Mouse (Mus musculus) intestine, embryonic 16.5 days (tissue): Measurements from ENCODE around the gene Inka1. TPM values are rescaled to one million over a fixed set of nuclear protein-coding genes. Genes with fewer than 3 reads are reported as not detected.

Source experiments
- ATAC-seq: fragments of 200-750 bp; cut with Nextera tagmentation; 2 replicates; pipeline ENCODE4 v1.8.0; 2017; ENCODE audit warnings: moderate TSS enrichment, moderate library complexity
- H3K27ac ChIP-seq: fragments of 300-500 bp; sonication (generic); 2 replicates; pipeline ENCODE4 v1.5.1; 2014; ENCODE audit warnings: mild to moderate bottlenecking, low read length
- H3K27me3 ChIP-seq: fragments of 300-500 bp; sonication (generic); replicated peaks from 2 replicates; pipeline ENCODE4 v1.6.1; 2014; ENCODE audit warnings: low read length, control low read depth, mixed read lengths; ENCODE audit not compliant: control insufficient read depth, insufficient read depth
- H3K36me3 ChIP-seq: fragments of 300-500 bp; sonication (generic); 2 replicates; pipeline ENCODE4 v1.6.1; 2014; ENCODE audit warnings: low read length, control low read depth; ENCODE audit not compliant: control insufficient read depth, insufficient read depth
- H3K4me1 ChIP-seq: fragments of 300-500 bp; sonication (generic); 2 replicates; pipeline ENCODE4 v1.6.1; 2014; ENCODE audit warnings: low read length, control low read depth, mixed read lengths; ENCODE audit not compliant: control insufficient read depth, insufficient read depth
- H3K4me2 ChIP-seq: fragments of 300-500 bp; sonication (generic); 2 replicates; pipeline ENCODE4 v1.6.1; 2014; ENCODE audit warnings: low read depth, low read length, control low read depth
- H3K4me3 ChIP-seq: fragments of 300-500 bp; sonication (generic); 2 replicates; pipeline ENCODE4 v1.5.1; 2014; ENCODE audit warnings: mild to moderate bottlenecking, low read length
- H3K9ac ChIP-seq: fragments of 300-500 bp; sonication (generic); 2 replicates; pipeline ENCODE4 v1.6.1; 2014; ENCODE audit warnings: low read depth, low read length
- H3K9me3 ChIP-seq: fragments of 300-500 bp; sonication (generic); 2 replicates; pipeline ENCODE4 v1.6.1; 2016; ENCODE audit warnings: low read length, control low read depth; ENCODE audit not compliant: control insufficient read depth
- WGBS: fragments of 180-500 bp; shearing (Covaris S2); extraction: QIAGEN DNeasy Blood & Tissue Kit; methylation state at CpG from one replicate; pipeline ENCODE4 v1.1.7; 2014; 5-methylcytosine and 5-hydroxymethylcytosine counted together
- polyA plus RNA-seq: library from polyadenylated mRNA; unstranded; fragments of >200 nt; fragmentation: Nextera tagmentation; extraction: Ambion mirVana; gene quantifications from 2 replicates; pipeline ENCODE4 v1.2.1, GENCODE M21; 2015

The Inka1 gene
- polyA plus RNA-seq, 1 experiment from 2014 or later: 35.8 TPM

- Histone ChIP-seq H3K36me3 (0 out of 2 replicates have a peak, but pooled peaks cover 3% of the 10 kb centered on the region), H3K4me3 (no peak overlapping the region), H3K27me3 (no peaks in the 10 kb centered on the region), H3K9me3 (no peaks in the 10 kb centered on the region), H3K4me1 (peaks cover 20% of the 10 kb centered on the region), H3K9ac (no peak overlapping the region), H3K27ac (no peak overlapping the region; the same call in 1 of the 2 replicates), H3K4me2 (no peak overlapping the region)
- no peak for ATAC-seq
- 84% methylated on average over 5 of the region's 5 CpGs for WGBS
Observed at GRCm38 (mm10) chr9:108008041-108008440, 22.4 kb upstream of the Inka1 start.

DNA sequence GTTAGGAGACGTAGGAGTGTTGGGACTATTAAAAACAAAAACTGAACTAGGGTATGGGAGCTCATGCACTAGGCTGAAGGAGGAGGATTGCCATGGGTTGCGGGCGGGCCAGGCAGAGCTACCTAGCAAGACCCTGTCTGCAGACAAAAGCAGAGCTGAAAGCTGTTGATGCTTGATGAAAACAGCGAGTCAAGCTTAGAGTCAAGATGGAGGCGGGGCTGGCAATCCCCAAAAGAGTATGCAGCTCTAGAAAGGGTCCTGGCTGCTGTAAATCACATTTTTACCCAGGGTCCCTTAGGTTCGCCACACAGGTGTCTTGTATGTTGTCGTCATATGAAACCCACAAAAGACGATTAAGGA, 17.8 kb upstream of the Inka1 start:
- ATAC-seq: no peak
- peak overlapping the region; percentile 99 for H3K4me3 ChIP-seq
- H3K4me2 ChIP-seq: peak overlapping the region; percentile 81
- WGBS: 13% methylated on average over 8 of the region's 8 CpGs
- no peaks in the 10 kb centered on the region for H3K27me3 ChIP-seq
- H3K27ac ChIP-seq: no peak overlapping the region; the same call in 1 of the 2 replicates
- H3K9me3 ChIP-seq: no peaks in the 10 kb centered on the region
- H3K9ac ChIP-seq: peak overlapping the region; percentile 99
- no peaks in the 10 kb centered on the region for H3K36me3 ChIP-seq
- H3K4me1 ChIP-seq: peaks cover 22% of the 10 kb centered on the region

GRCm38 (mm10) chr9:108002778-108003530, 17.3 kb upstream of the Inka1 start:
- Histone ChIP-seq H3K9me3 (no peaks in the 10 kb centered on the region), H3K27ac (peak overlapping the region; percentile 95), H3K27me3 (no peaks in the 10 kb centered on the region), H3K4me3 (peak overlapping the region; percentile 99), H3K4me1 (peaks cover 22% of the 10 kb centered on the region), H3K9ac (peak overlapping the region; percentile 99), H3K36me3 (no peaks in the 10 kb centered on the region), H3K4me2 (peak overlapping the region; percentile 81)
- ATAC-seq: peak; percentile 58
- WGBS: under 1% methylated on average over 50 of the region's 50 CpGs

DNA sequence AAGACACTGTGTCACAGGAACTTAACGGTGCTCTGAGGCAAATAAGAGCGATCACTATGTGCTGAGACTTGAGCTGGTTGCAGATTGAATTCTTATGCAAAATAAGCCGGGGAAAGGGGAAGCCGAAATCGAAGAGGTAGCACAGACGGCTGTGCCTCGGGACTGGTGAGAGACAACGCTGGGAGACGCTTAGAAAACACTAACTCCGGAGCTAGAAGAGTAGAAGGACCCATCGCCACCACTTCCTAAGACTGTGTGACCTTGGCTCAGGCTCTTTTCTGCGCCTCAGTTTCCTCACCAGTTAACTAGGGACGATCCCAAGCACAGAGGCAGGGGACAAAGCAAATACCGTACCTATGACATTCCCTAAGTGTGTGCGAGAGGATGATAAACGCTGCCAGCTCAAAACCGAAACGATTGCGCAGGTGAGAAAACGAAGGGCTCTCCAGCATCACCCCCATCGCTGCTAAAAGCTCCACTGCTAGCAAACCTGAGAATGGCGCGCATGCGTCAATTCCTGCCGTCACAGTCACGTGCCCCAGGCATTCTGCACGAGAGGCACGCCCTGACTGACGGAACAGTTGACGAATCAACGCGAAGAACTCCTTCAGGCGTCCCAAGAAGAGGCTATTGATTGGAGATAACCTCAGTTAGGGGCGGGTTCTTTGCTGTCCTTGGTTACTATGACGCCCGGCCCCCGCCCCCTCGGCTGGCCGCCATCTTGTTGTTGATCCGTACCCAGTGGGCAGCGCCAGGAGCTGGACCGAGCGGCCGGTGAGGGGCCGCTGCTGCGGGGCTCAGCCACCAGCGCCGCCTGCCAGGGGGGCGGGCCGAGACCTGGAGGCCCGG, 16.5 kb upstream of the Inka1 start, which contains the start of gene Ip6k1:
TSS of gene Ip6k1 (plus strand) at position 580 of the 849 bp plus-strand sequence.
- H3K4me2 ChIP-seq: peak within 1 kb of the TSS; percentile 96
- no peaks in the 10 kb centered on the region for H3K9me3 ChIP-seq
- no peaks in the 10 kb centered on the region for H3K27me3 ChIP-seq
- peak; percentile 99 for ATAC-seq
- H3K36me3 ChIP-seq: no peaks in the 10 kb centered on the region
- H3K9ac ChIP-seq: peak within 1 kb of the TSS; percentile 99
- H3K27ac ChIP-seq: peak within 1 kb of the TSS; percentile 95
- under 1% methylated on average over 51 of the region's 51 CpGs for WGBS
- H3K4me1 ChIP-seq: peaks cover 19% of the 10 kb centered on the region
- H3K4me3 ChIP-seq: peak within 1 kb of the TSS; percentile 99

DNA sequence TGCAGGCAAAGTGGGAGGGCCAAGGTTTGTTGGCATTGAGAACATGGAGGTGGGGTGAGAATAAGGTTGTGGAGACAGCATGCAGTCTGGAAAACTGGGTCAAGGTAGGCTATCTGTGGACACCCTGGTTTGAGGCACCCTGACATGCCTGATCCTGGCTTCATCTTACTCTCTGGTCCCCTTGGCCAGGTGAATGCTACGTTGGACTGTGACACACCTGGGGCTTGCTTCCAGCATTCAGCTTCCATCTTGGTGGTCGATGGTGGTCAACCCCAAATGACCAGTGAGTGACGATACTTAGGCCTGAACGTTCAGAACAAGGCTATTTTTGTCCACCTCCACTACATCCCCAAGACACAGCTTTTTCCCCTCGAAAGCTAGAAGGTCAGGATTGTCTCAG, 10.4 kb upstream of the Inka1 start, which contains the start of gene Gm20662:
TSS of gene Gm20662 (plus strand) at position 301 of the 400 bp plus-strand sequence.
- WGBS: 89% methylated on average over 5 of the region's 5 CpGs

DNA sequence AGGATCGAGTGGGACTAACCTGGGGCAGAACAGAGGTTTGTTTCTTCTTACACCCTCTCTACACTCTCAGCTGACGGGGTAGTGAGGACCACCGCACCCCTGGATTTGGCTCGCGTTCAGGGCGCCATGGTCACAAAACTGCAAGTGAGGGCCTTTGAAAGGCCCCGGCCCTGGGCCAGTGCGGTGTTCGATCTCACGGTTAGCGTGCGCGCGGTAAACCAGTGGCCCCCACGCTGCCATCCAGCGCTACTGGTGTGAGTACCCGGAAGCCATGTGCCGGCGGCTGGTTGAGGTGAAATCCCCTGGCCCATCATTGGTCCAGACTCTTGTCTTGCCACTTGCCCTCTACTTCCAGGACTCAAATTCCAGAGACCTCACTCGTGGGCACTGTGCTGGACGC, 9.8 kb upstream of the Inka1 start:
- no peaks in the 10 kb centered on the region for H3K4me1 ChIP-seq
- no peaks in the 10 kb centered on the region for H3K36me3 ChIP-seq
- no peaks in the 10 kb centered on the region for H3K9me3 ChIP-seq
- ATAC-seq: no peak
- H3K27ac ChIP-seq: no peak overlapping the region
- no peak overlapping the region for H3K4me2 ChIP-seq
- H3K27me3 ChIP-seq: no peaks in the 10 kb centered on the region
- no peak overlapping the region for H3K4me3 ChIP-seq
- no peak overlapping the region for H3K9ac ChIP-seq
- 94% methylated on average over 21 of the region's 21 CpGs for WGBS

More for the DNA sequence above, 10.4 kb upstream of the Inka1 start, which contains the start of gene Gm20662:
- no peak within 1 kb of the TSS for H3K9ac ChIP-seq
- no peak within 1 kb of the TSS for H3K4me3 ChIP-seq
- H3K4me1 ChIP-seq: no peaks in the 10 kb centered on the region
- no peak within 1 kb of the TSS for H3K4me2 ChIP-seq
- no peaks in the 10 kb centered on the region for H3K9me3 ChIP-seq
- no peaks in the 10 kb centered on the region for H3K27me3 ChIP-seq
- ATAC-seq: no peak
- no peak within 1 kb of the TSS for H3K27ac ChIP-seq
- no peaks in the 10 kb centered on the region for H3K36me3 ChIP-seq

DNA sequence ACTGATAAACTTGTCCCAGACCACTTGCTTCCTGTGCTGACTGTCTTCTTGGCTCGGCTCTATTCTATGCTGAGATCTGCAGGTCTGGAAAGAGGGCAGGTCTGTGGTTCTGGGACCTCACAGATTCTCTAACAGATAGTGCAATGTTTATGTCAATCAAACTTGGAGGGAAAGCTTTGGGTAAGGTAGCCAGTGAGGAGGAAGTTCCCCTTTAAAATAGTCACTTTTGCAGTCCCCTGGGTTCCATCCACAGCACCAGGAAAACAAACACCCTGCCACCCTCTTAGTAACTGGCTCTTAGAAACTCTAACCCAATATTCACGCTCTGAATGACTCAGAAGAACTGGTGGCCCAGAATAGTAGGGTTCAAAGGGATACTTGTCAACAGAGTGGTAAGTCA, 8.8 kb upstream of the Inka1 start:
- H3K9ac ChIP-seq: no peak overlapping the region
- H3K4me3 ChIP-seq: no peak overlapping the region
- no peak for ATAC-seq
- WGBS: 62% methylated on average over 2 of the region's 2 CpGs
- no peak overlapping the region for H3K4me2 ChIP-seq
- H3K27me3 ChIP-seq: no peaks in the 10 kb centered on the region
- H3K27ac ChIP-seq: no peak overlapping the region
- H3K4me1 ChIP-seq: no peaks in the 10 kb centered on the region
- H3K36me3 ChIP-seq: no peaks in the 10 kb centered on the region
- no peaks in the 10 kb centered on the region for H3K9me3 ChIP-seq

DNA sequence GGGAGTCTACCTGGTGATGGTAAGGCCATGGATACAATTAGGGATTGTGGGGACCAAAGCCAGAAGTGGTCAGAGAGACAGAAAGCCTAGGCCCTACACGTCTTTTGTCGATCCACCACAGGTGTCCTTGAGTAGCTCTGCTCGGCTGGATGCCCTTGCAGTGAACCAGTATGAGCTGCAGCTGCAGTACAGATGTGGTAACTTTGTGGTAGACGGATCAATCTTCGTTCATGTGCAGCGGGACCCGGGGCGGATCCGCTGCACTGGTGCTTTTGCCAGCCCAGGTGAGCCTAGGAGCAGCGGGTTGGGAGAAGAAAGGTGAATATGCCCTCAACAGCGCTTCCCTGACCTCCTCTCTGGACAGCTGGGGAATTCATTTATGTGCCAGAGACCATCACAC, 7.3 kb upstream of the Inka1 start:
- Histone ChIP-seq H3K4me1 (no peaks in the 10 kb centered on the region), H3K36me3 (no peaks in the 10 kb centered on the region), H3K9ac (no peak overlapping the region), H3K27ac (no peak overlapping the region), H3K27me3 (no peaks in the 10 kb centered on the region), H3K4me3 (no peak overlapping the region), H3K9me3 (no peaks in the 10 kb centered on the region), H3K4me2 (no peak overlapping the region)
- ATAC-seq: no peak
- 85% methylated on average over 11 of the region's 11 CpGs for WGBS

- Histone ChIP-seq H3K9me3 (no peaks in the 10 kb centered on the region), H3K4me1 (no peaks in the 10 kb centered on the region), H3K4me3 (no peak within 1 kb of the TSS), H3K36me3 (no peaks in the 10 kb centered on the region), H3K9ac (no peak within 1 kb of the TSS), H3K4me2 (no peak within 1 kb of the TSS), H3K27ac (no peak within 1 kb of the TSS), H3K27me3 (no peaks in the 10 kb centered on the region)
- ATAC-seq: no peak
- WGBS: 63% methylated on average over 2 of the region's 2 CpGs
Observed at GRCm38 (mm10) chr9:107992197-107992596, 6.5 kb upstream of the Inka1 start, which contains the start of gene Cdhr4. Gene Cdhr4 (plus strand): TSS chr9:107992497.
